Mouse (Mus musculus): Measurements from ENCODE around the gene Itga6.

Itga6 gene

DNA sequence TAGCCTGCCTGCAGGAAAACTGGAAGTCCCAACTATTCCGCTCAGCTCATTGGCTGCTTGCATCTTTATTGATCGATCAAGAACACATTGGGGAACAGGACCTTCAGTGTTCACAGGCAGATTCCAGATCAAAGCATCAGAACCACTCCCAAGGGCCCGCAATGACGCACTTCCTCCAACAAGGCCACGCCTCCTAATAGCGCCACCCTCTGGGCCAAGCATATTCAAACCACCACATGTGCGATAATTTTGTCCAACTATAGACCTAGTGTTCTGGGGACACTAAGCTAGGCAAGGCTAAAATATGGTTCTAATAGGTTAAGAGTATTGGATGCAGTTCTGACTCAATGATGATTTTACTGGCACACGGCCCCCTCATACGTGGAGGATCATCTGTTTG is 15.7 kb downstream of the Itga6 start:
- no peak for DNase-seq (ENCODE audit: low read depth, low spot score)

DNA sequence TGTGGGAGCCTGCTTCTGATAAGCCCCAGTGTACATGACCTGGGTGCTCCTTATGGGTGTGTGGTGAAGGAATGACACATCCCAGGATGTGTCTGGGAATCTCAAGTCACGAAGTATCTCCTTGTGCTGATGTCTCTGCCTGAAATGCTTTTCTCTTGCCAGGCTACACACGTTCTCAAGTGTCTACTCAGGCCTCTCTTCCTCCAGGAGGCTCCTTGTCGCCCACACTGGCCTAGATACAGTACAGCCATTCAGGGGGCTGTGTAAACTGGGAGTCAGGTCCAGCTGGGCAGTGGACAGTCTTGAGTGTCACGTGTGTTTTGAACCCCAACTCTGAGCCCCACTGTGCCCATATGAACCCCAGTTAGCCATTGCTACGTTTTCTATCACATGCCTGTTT is 19.1 kb downstream of the Itga6 start:
- DNase-seq (ENCODE audit: low read depth, low spot score), result no peak

DNA sequence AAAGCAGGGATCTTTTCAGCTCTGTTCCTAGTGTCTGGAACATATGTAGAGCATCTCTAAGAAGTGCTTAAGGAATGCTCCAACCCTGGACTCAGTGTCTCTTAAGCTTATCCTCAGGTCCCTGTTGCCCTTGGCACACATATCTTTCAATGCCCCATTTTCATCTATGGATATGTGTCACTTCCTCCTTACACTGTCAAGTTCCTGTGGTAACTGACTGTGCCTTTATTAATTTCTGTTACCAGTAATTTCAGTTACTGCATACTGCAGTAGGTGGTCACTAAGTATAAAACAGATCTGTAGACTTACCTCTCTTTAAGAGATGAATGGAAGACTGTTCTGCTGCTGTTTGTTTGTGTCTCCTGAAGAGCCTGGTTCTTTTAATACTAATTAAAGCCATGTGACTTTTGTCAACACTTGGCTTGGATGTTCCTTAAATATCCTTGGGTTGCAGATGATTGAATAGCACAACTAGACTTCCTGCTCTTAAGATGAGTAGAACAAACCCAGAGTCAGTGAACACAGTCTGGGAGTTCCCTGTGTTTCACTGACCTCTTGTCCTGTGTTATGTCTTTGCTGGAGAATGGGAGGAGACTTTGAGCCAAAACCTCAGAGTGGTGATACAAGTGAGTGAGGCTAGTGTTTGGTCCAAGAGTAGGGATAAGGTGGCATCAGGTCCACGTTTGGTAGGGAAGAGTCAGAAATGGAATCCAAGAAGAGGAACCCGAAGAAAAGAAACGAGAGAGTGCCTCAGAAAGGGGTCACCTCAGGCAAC is 19.7 kb downstream of the Itga6 start:
- no peak for DNase-seq (ENCODE audit: low read depth, low spot score)

DNA sequence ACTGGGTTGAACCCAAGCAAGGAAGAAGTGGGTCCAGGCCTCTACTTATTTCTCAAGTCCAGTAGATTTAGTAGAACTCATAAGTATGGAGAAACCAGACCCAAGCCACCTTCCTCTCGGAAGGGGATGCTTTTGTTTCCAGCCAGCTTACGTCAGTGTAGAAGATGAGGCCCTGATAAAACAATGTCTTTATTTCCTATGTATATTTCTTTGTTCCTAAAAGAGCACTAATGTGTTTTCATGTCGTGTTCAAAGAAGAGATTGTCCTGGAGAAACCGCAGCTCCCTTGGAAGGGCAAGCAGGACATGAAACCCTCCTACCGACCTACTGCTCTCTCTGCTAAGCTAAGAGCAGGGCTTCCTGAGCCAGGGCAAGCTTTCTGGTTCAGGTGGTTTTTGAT is 20.6 kb downstream of the Itga6 start:
- no peak for DNase-seq (ENCODE audit: low read depth, low spot score)

DNA sequence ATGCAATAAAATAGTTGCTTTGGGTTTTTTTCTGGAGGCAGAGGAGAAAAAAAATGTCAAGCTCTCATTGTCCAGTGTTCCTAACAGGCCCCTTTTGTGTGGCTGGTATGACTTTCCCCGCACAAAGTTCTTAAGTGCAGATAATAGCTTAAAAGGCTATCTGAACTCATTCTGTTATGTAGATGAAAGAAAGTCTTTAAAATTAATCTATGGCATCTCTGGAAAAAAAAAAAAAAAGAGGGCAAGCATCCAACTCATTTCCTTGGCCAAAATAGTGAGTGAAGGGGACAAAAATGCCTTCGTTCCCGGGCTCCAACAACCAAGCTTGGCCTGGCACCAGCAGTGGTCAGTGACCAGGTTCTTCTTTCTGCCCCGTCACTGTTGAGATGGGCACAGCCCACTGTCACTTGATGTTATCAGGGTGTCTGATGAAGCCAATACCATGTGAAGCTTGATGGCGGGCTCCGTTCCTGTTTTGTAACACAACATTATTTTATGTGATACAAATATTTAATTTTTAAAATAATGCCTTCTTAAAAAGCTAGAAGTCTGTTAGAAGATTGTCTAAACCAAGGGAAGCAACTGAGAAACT is 21.7 kb downstream of the Itga6 start:
- no peak for DNase-seq (ENCODE audit: low read depth, low spot score)

GRCm38 (mm10) chr2:71771762-71772161 is 26.3 kb downstream of the Itga6 start:
- DNase-seq (ENCODE audit: low read depth, low spot score), result no peak

DNA sequence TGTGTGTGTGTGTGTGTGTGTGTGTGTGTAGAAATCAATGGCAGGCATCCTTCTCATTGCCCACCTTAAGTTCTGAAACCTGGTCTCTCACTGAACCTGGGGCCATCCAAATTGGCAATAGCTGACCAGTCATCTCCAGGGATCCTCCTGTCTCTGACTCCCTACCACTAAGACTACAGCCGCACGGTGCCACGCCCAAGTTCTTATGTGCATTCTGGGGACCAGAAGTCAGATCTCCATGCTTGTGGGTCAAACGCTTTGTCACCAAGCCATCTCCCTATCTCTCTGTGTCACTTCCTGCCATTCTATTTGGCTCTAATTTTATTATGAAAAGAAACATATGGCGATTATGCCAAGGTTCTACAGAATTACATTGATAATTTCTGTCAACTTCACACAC is 28.3 kb downstream of the Itga6 start:
- DNase-seq (ENCODE audit: low read depth, low spot score), result no peak

- no peak for DNase-seq (ENCODE audit: low read depth, low spot score)
Observed at GRCm38 (mm10) chr2:71774246-71774951, 29.0 kb downstream of the Itga6 start.

GRCm38 (mm10) chr2:71775201-71775611 is 29.8 kb downstream of the Itga6 start:
- DNase-seq (ENCODE audit: low read depth, low spot score), result no peak

GRCm38 (mm10) chr2:71779266-71779888 is 34.0 kb downstream of the Itga6 start:
- DNase-seq (ENCODE audit: low read depth, low spot score), result no peak

- DNase-seq (ENCODE audit: low read depth, low spot score), result no peak
Observed at GRCm38 (mm10) chr2:71780016-71780415, 34.6 kb downstream of the Itga6 start.

DNA sequence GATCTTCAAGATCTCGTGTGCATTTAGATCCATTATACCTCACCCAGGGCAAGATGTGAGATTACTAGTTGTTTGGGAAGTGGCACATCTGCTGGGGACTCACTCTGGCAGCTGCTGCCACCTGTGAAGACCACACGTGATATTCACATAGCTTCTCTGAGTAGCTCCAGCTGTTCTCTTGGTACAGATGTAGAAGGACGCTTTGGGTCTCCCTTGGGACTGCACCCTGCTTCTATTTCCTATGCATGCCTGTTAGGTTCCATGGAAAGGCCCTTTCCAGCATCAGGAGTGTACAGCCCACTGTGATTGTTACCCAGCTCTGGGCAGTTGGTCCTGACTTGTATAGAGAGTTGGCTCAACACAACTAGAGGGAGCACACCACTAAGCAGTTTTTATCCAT is 39.8 kb downstream of the Itga6 start:
- no peak for DNase-seq (ENCODE audit: low read depth, low spot score)

GRCm38 (mm10) chr2:71786060-71786459 is 40.6 kb downstream of the Itga6 start:
- no peak for DNase-seq (ENCODE audit: low read depth, low spot score)

DNA sequence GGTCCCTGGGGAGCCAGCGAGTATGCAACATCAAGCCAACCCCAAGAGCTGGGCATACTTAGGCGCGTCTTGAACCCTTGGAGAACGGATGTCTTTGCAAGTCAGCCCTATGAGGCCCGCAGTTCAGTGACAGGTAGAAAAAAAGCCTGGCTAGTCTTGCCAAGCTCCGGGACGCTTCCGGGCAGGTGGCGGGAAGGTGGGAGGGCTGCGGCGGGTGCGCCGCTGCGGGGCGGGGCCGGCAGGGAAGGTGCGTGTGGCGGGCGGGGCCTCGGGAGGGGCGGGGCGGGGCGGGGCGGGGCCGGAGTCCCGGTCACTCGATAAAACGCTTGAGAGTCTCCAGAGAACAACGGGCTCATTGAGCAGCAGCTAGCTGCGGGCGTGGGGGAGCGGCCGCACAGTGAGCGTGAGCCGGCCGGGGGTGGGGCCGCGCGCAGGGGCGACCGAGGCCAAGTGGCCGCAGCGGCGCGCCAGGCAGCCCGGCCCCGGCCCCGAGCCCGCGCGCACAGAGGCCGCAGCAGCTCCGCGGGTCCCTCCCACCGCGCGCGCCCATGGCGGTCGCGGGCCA is 41.3 kb downstream of the Itga6 start:
- DNase-seq (ENCODE audit: low read depth, low spot score), result peak; percentile 57

DNA sequence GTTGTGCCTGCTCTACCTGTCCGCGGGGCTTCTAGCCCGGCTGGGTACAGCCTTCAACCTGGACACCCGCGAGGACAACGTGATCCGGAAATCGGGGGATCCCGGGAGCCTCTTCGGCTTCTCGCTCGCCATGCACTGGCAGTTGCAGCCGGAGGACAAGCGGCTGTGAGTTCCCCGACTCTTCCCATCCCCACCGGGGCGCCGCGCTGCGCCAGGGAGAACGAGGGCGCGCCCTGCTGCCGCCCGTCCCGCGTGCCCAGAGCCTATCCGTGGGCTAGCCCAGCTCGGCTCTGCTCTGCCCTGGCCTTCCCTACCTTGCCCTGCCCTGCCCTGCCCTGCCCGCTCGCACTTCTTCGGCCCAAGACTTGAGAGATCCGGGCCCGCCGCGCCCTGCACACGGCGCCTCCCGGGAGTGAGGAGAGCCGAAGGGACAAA is 41.8 kb downstream of the Itga6 start:
- peak; percentile 31 for DNase-seq (ENCODE audit: low read depth, low spot score)

- peak; percentile 31 for DNase-seq (ENCODE audit: low read depth, low spot score)
Observed at GRCm38 (mm10) chr2:71787591-71788460, 42.4 kb downstream of the Itga6 start.

GRCm38 (mm10) chr2:71790752-71791151 is 45.3 kb downstream of the Itga6 start:
- no peak for DNase-seq (ENCODE audit: low read depth, low spot score)

DNA sequence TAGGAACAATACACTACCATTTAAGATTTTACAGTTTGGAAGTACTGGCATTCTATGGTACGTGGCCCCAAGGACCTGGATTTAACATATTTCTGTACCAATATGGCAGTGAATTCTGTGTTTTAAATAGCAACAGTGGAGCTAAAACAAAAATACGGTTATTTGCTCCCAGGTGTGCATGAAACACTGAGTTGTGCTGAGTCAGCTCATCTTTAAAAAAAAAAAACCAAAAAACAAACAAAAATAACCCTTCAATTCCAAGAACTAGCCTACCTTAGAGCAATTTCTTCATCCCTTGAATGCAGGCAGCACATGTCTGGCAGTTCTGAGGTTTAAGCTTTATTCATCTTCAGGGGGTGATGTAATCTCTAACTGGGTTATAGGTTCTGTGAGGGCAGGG is 45.8 kb downstream of the Itga6 start:
- DNase-seq (ENCODE audit: low read depth, low spot score), result no peak

DNA sequence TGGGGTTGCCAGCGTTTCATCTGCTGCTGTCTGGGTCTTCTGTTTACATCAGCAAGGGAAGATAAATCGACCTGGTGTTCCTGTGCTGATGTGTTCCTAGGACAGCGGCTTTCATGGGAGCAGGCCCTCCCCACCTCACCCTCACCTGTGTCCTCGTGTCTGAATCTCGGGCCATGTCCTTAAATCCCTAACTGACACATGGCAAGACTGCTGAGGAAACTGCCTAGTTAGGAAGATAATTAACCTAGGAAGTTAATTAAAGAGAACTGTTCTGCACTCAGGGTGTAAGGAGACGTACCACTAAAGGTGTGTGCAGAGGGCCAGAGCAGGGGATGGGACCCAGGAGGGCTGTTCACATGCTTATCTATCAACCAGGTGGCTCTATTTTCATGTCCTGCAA is 48.7 kb downstream of the Itga6 start:
- no peak for DNase-seq (ENCODE audit: low read depth, low spot score)

DNA sequence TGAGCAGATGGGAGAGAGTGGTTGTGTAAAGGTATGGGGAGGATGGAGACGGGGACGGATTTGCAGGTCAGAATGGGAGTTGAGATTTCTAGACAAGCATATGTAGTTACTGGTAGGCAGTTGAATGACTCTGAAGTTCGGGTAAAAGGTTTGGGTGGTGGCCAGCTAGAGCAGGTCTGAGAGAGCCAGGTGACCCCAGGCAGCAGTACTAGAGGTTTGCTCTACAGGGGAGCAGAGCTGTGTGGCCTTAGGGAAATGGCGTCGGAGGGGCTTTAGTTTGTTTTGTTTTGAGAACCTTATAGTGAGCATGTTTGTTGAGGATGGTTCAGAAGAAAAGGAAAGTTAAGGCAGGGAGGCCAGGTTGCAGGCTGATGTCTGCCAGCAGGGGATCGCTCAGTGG is 51.4 kb downstream of the Itga6 start:
- DNase-seq (ENCODE audit: low read depth, low spot score), result no peak

- no peak for DNase-seq (ENCODE audit: low read depth, low spot score)
Observed at GRCm38 (mm10) chr2:71800798-71801197, 55.4 kb downstream of the Itga6 start.

All from forelimb bud, embryonic 11.5 days (tissue).